In genomic region chr7:100121376-100121789, GRCm38 (mm10) we compare ENCODE assay signal across 8 mouse cellular contexts. TPM values are rescaled to one million over a fixed set of nuclear protein-coding genes. Genes with fewer than 3 reads are reported as not detected.
DNase-seq lines count a peak whose midpoint lies in the region; ATAC-seq and TF ChIP-seq lines count a peak whose summit lies in the region.

Pold3 (minus strand) TSS chr7:100121565.

- H3K27ac ChIP-seq in bone marrow macrophage, adult 2 months (ENCODE audit: insufficient read depth, low read depth, low read length) = peak within 1 kb of the TSS; percentile 91
- H3K27ac ChIP-seq in embryonic fibroblast, embryonic 13.5 days (ENCODE audit: insufficient read depth, low read length) = peak within 1 kb of the TSS; percentile 6; the same call in 1 of the 2 replicates
- H3K27ac ChIP-seq in kidney, embryonic 14.5 days (ENCODE audit: low read depth, low read length) = peak within 1 kb of the TSS; percentile 85
- H3K27ac ChIP-seq in limb, embryonic 15.5 days = peak within 1 kb of the TSS; percentile 91

- ATAC-seq in kidney, embryonic 14.5 days (ENCODE audit: low FRiP score, low TSS enrichment) = peak; percentile 96
- ATAC-seq in limb, embryonic 15.5 days (ENCODE audit: insufficient number of reproducible peaks, low FRiP score, low TSS enrichment, low read depth) = peak; percentile 92

- H3K27me3 ChIP-seq in kidney, embryonic 14.5 days (ENCODE audit: control insufficient read depth, insufficient read depth, low read length) = no peaks in the 10 kb centered on the region
- no peaks in the 10 kb centered on the region for H3K27me3 ChIP-seq in limb, embryonic 15.5 days

- peak within 1 kb of the TSS; percentile 74 for H3K4me2 ChIP-seq in kidney, embryonic 14.5 days (replicated peaks; ENCODE audit: low read depth, low read length)
- H3K4me2 ChIP-seq in limb, embryonic 15.5 days = peak within 1 kb of the TSS; percentile 63

- no peak for TF ChIP-seq POLR2A in bone marrow macrophage, adult 2 months (IDR thresholded peaks at IDR 0.05; ENCODE audit: borderline replicate concordance, low read depth, low read length)
- TF ChIP-seq POLR2A in embryonic fibroblast, embryonic 13.5 days (IDR thresholded peaks at IDR 0.05; ENCODE audit: low read depth, low read length) = peak; percentile 87

- peaks cover 3% of the 10 kb centered on the region for H3K4me1 ChIP-seq in bone marrow macrophage, adult 2 months (ENCODE audit: control insufficient read depth, insufficient read depth, low read length)
- H3K4me1 ChIP-seq in embryonic fibroblast, embryonic 13.5 days (ENCODE audit: control insufficient read depth, insufficient read depth, low read length) = no peaks in the 10 kb centered on the region
- 0 out of 2 replicates have a peak, but pooled peaks cover 3% of the 10 kb centered on the region for H3K4me1 ChIP-seq in kidney, embryonic 14.5 days (ENCODE audit: control insufficient read depth, insufficient read depth, low read length)
- H3K4me1 ChIP-seq in limb, embryonic 15.5 days = peaks cover 10% of the 10 kb centered on the region

- H3K9me3 ChIP-seq in kidney, embryonic 14.5 days (ENCODE audit: control insufficient read depth, low read length) = no peaks in the 10 kb centered on the region
- no peaks in the 10 kb centered on the region for H3K9me3 ChIP-seq in limb, embryonic 15.5 days

- H3K36me3 ChIP-seq in kidney, embryonic 14.5 days (ENCODE audit: control insufficient read depth, insufficient read depth, low read length) = peaks cover 22% of the 10 kb centered on the region; the same call in 1 of the 2 replicates
- H3K36me3 ChIP-seq in limb, embryonic 15.5 days = peaks cover 21% of the 10 kb centered on the region

- H3K9ac ChIP-seq in kidney, embryonic 14.5 days (ENCODE audit: low read depth, low read length) = peak within 1 kb of the TSS; percentile 93
- peak within 1 kb of the TSS; percentile 85 for H3K9ac ChIP-seq in limb, embryonic 15.5 days

- peak; percentile 99 for DNase-seq in A20 (ENCODE audit: low read depth, low spot score)
- DNase-seq in heart, adult 9 months (ENCODE audit: low spot score in 2 of 2) = peak; percentile 97 to 98
- peak; percentile 96 to 98 for DNase-seq in monocyte, adult 2 months (ENCODE audit: low read depth in 1 of 2, low spot score in 2 of 2)
- peak; percentile 99 for DNase-seq in spleen, postnatal 36 days (ENCODE audit: low spot score in 2 of 2)

- no peak for TF ChIP-seq CTCF in bone marrow macrophage, adult 2 months (IDR thresholded peaks at IDR 0.05; ENCODE audit: low read depth, low read length)
- TF ChIP-seq CTCF in embryonic fibroblast, embryonic 13.5 days (IDR thresholded peaks at IDR 0.05; ENCODE audit: borderline replicate concordance, insufficient read depth, low read length) = no peak

- WGBS in kidney, embryonic 14.5 days = 1% methylated on average over 33 of the region's 33 CpGs
- under 1% methylated on average over 33 of the region's 33 CpGs for WGBS in limb, embryonic 15.5 days

- H3K4me3 ChIP-seq in bone marrow macrophage, adult 2 months (ENCODE audit: insufficient read depth, low read length) = peak within 1 kb of the TSS; percentile 65
- H3K4me3 ChIP-seq in embryonic fibroblast, embryonic 13.5 days (ENCODE audit: insufficient read depth, low read length) = peak within 1 kb of the TSS; percentile 62
- H3K4me3 ChIP-seq in kidney, embryonic 14.5 days (ENCODE audit: low read length) = peak within 1 kb of the TSS; percentile 86
- peak within 1 kb of the TSS; percentile 98 for H3K4me3 ChIP-seq in limb, embryonic 15.5 days

RNA-seq across cellular contexts. Expression of gene Pold3, which starts in this region (rescaled TPM):
- polyA plus RNA-seq in bone marrow macrophage, adult 2 months (2012; ENCODE audit: insufficient read depth, insufficient read length, missing spikeins) = 55.3 and 61.5 TPM in 2 replicates
- 19.6 and 25.6 TPM in 2 replicates for polyA plus RNA-seq in embryonic fibroblast, embryonic 13.5 days (2011; ENCODE audit: insufficient read length, low read depth, missing spikeins)
- polyA plus RNA-seq in kidney, embryonic 14.5 days (2014; fragmentation: Nextera tagmentation; extraction: Ambion mirVana) = 59.5 and 67.7 TPM in 2 replicates
- 50.0 and 52.6 TPM in 2 replicates for polyA plus RNA-seq in limb, embryonic 15.5 days (2015; fragmentation: Nextera tagmentation; extraction: Ambion mirVana)

Comparison
In these comparisons a context has a peak if more than half of its experiments do, and no peak if none do; other contexts are left out.
1. Peak in every context shown above with its lines: DNase-seq, ATAC-seq, H3K4me3 ChIP-seq and H3K27ac ChIP-seq.
2. H3K27ac ChIP-seq: peak in every context shown above with its lines; median percentile 91 in bone marrow macrophage, adult 2 months; 91 in limb, embryonic 15.5 days; 85 in kidney, embryonic 14.5 days; 6 in embryonic fibroblast, embryonic 13.5 days.